Mouse (Mus musculus): ENCODE results near the gene Hyal2.

GRCm38 (mm10) chr9:107594281-107595062 lies 26.7 kb downstream of the Hyal2 start:
- no peak for TF ChIP-seq CTCF (IDR thresholded peaks at IDR 0.05; ENCODE audit: low read depth)
- no peak for TF ChIP-seq EP300 (IDR thresholded peaks at IDR 0.05; ENCODE audit: low read depth)

All from liver, postnatal 0 days (tissue).